Mouse (Mus musculus) frontal cortex, postnatal 10 days (tissue): ENCODE results near the gene Ociad2.

Experiments
- DNase-seq, 2 experiments: peaks; one replicate each; pipeline ENCODE4 v3.0.0; 2022; ENCODE audit warnings: low spot score in 2 of 2, mixed read lengths in 1 of 2

Ociad2 gene

DNA sequence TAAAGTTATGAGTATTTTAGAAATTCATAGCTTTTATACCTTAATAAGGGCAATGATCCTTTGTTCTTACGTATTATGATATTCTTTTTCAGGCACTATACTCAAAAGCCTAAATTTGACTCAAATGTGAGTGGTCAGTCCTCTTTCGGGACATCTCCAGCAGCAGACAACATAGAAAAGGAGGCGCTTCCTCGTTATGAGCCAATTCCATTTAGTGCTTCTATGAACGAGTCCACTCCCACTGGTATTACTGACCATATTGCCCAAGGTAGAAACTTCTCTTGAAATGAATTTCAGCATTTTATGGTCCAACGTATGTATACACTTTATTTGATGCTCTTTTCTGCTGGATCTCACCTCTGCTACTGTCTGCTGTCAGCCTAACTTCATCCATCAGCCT lies 34.3 kb downstream of the Ociad2 start:
- no peak for DNase-seq

DNA sequence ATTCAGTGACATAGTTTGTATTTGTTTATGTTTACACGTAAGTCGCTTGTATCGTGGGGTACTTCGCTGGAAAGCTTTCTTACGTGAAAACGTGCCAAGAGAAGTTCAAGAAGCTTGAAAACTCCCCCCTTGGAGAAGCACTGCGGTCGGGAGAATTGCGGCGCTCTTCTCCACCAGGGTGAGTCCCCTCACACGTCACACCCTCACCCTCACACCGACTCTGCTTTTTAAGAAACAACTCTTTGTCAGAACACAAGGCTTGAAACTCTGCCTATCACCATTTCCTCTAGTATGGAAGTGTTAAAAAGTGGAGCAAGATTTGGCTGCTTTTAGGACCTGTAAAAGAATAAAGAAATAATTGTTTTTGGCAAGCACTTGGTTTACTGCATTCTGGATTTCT lies 36.3 kb downstream of the Ociad2 start:
- no peak for DNase-seq

DNA sequence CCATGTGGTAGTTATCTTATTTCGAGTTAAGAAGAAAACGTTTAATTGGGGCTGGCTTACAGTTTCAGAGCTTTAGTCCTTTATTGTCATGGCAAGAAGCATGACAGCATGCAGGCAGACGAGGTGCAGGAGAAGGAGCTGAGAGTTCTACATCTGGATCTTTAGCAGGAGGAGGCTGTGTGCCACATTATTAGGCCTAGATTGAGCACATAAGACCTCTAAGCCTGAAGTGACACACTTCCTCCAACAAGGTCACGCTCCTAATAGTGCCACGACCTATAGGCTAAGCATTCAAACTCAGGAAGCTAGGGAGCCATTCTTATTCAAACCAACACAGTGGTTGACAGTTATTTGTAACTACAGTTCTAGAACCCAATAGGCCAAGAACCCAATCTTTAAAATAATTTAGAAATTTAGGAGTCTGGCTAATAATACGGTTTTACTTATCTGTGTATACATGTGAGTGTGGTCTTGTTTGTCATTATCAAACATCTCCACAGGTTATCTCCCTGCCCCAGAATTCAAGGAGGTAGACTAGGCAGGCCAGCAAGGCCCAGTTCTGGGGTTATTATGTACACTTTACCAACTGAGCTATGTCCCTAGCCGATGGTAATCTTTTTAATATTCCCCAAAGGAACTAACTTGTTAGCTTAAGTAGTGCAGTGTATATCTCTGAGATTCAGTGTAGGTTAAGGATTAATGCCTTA lies 39.1 kb downstream of the Ociad2 start:
- DNase-seq, result no peak

DNA sequence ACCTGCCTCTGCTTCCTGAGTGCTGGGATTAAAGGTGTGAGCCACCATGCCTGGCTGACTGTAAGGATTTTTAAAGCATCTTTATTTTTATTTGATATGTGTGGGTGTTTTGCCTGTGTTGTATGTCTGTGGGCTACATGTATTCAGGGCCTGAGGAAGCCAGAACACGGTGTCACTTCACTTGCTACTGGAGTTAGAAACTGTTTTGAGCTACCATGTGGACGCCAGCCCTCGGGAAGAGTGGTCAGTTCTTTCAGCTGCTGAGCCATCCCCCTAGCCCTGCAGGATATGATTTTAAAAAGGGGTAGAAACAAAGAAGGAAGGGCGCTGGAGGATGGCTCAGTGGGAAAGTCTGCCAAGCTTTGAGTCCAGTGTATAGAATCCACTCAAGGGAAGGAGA lies 44.9 kb downstream of the Ociad2 start:
- DNase-seq, result no peak

DNA sequence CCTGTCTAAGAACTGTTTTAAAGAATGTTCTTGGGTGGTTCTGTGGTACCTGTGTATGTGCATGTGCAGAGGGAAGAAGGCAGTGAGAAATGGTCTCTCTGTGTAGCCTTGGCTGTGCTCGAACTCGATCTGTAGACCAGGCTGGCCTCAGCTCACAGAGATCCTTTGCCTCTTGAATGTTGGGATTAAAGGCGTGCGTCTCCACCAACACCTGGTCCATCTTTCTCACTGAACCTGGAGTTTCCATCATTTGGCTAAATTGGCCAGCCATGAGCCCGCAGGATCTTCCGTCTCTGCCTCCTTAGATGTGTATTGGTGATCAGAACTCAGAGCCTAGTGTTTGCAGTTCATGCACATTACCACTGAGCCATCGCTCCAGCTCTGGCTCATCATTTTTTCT lies 45.8 kb downstream of the Ociad2 start:
- DNase-seq, result no peak

DNA sequence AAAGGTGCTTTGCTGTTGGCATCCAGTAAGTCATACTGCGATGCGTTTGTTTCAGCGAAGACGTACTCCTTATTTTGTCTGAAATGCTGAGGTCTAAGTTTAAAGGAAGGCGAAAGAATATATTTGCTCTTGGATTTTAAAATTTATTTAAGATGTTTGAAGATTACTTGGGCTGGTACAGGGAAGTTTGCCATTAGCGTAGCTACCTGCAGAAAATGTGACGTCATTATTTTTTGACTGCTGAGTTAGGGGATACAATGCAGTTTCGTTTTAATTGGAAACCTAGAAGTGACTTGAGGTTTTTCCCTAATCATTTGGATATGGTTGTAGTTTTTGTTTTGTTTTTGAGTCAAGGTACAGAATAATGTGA lies 47.4 kb downstream of the Ociad2 start:
- no peak for DNase-seq

DNA sequence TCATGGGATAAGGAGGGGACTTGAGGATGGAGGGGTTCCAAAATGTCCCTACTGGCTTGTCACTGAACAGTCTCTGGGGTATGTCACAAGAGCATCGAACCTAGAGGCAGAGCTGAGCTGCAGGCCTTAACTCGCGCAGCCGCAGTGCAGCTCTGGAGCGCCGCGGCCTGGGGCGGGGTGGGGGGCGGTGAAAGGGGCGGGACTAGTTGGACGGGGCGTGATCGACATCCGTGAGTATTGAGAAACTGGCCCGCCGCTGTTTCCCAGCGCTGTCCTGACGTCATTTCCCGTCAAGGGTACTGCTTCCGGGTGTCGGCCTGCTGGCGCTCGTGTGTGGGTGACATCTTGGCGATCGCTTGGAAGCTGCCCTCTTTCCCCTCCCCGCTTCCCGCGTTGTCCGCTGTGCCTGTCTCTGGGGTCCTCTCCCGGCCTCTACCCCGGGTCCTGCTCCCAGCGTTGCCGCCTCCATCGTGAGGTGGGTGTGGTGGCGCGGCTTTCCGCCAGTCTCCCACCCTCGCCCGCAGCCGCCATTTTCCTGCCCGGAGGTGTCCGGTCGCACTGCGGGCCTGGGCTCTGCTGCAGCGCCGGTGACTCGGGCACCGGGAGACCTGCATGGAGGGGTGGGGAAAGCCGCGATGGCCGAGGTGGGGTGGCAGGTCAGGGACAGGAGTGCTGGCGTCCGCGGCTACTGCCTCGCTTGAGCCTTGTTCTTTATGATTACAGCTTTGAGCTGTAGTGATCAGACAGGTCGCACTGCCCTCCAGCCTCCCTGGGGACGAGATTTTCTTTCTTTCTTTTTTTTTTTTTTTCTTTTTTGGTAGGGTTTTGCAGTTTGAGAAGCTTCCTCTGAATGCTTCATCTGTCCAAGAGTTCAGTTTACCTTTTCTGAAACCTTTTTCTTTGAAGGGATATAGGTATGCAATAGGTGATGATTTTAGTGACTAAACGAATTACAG lies 48.0 kb downstream of the Ociad2 start, which contains the start of gene Ociad1:
Gene Ociad1 (plus strand): TSS at position 283 of the 956 bp plus-strand sequence.
- DNase-seq, result peak; percentile 91 to 94

DNA sequence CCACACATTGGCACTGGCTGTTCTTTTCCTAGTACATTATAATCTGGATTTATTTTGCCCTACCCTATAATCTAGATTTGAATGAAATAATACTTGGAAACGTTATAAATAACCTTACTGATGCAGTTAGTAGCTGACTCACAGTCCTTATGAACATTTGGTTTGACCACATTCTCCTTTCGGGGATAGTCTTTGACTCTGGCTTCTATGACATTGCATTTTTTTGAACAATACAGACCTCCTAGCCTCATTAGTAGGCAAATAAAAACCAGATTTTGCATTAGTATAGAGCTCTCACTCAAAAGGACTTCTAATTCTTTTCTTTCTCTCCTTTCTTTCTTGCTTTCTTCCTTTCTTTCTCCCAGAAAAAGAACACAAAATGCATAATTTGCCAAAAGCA lies 50.9 kb downstream of the Ociad2 start:
- no peak for DNase-seq

DNA sequence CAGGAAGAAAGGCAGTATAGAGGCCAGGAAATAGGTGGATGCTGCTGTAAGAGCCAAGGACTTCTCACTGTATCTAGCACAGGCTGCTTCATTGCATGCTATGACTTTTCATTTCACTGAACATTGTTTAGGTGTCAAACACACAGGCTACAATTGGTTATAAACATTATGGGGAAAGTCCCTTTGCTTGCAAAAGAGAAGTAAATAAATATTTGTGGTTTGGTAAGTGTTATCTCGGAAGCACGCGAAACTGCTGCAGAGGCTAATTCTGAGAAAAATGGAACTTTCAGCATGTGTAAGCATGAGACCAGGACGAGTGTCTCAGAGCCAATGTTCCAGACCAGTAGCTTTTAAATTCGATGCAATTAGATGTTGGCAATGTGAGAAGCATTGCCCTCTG lies 54.2 kb downstream of the Ociad2 start:
- DNase-seq, result no peak

DNA sequence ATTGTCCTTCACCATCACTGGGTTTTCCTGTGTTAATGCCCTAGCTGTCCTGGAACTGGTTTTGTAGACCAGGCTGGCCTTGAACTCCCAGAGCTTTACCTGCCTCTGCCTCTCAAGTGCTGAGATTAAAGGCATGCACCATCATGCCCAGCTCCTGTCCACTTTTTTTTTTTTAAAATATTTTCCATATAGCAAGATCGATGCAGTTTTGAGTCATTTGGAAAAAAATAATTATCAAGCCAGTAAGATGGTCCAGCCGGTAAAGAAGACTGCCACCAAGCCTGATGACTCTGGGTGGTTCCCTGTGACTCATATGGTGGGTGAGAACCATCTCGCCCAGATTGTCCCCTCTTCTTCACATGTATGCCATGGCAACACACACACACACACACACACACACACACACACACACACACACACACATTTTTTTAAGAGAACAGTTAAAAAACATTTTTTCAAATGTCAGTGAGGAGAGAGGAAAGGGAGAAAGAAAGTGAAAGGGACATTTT lies 55.3 kb downstream of the Ociad2 start:
- no peak for DNase-seq

DNA sequence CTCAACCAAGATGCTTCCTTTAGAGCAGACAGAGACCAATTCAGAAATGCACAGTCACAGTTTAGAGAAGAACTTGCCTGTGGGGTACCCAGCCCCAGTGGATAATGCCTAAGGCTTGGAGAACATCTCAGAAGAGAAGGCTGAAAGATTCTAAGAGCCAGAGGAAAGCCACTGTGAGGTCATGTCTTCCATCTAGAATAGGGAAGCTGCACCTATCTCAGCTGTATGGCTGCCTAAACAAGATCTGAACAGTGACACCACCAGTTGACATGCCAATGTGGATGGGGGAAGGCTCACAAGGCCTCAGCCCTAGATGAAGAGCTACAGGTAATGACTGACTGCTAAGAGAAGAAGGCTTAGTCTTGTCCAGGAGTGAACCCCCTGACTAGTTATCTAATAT lies 56.8 kb downstream of the Ociad2 start:
- no peak for DNase-seq

DNA sequence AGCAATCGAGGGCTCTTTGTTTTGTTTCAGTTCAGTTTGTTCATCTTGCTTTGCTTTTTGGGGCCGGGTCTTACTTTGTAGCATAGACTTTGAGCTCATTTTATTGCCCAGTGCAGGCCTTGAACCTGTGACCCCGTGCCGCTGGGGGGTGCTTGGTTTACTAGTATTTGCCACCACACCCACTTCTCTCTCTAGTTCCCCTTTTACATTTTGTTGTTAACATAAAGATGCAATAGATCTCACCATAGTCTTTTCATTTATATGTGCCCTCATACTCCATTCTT lies 60.3 kb downstream of the Ociad2 start:
- no peak for DNase-seq

DNA sequence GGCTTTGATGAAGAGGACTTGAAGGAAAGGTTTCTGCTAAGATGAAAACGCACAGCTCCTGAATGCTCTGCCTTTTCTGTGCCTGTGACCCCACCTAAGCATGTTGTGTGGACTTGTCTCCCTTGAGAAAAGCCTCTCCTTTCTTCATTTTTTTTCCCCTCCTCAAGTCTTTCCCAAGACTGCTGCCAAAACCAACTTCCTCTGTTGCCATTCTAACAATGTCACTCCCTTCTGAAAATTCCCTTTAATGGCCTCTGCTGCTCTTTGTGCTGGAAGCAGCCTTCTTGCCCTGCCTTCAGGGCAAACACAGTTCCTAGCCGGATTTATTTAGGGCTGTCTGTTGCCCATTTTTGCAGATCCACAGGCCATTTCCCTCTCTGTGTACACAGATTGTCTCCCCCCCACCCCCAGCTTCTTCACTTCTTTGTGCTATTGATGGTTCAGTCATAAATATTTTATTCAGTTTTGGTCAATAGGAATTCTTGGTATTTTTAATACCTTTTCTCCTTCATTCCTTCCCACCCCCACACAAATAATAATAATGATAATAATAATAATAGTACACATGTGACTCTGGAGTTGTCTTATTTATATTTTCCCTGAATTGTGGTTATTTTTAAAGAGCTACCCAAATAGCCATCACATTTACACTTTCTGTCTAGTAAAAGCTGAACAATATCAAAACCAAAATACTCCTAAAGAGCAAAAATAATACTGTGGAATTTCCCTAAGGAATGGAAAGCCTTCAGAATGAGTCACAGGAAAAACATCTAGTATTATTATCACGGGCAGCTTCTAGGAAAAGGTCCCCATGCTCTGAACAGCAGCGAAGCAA lies 60.9 kb downstream of the Ociad2 start:
- no peak for DNase-seq

DNA sequence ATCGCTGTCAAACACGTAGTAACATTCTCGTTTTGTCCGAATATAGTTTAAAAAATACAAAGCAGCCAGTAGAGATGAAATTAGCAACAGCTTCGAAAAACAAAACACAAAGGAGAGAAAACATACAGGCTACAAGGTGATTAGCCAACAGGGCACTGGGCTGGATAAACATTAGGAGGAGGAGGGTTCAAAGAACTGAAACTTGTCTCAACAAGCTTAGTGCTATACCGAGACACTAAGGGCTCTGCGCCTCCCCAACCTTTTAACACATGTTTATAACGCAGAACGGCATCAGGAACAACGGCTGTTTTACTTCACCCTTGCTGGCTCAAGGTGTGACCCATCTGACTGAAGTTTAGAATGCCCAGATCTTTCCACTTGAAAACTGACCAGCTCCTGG lies 61.6 kb downstream of the Ociad2 start:
- no peak for DNase-seq

DNA sequence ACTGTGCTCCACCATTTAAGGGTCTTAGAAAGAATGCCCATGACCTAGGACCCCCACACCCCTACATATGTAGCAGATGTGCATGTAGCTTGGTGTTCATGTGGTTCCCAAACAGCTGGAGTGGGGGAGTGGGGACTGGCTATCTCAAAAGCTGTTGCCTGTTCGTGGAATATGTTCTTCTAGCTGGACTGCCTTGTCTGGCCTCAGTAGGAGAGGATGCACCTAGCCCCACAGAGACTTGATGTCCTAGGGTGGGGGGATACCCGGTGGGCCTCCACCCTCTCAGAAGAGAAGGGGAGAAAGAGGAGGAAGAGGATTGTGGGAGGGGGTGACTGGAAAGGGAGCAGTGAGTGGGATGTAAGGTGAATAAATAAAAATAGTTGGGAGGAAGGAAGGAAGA lies 65.9 kb downstream of the Ociad2 start:
- no peak for DNase-seq

DNA sequence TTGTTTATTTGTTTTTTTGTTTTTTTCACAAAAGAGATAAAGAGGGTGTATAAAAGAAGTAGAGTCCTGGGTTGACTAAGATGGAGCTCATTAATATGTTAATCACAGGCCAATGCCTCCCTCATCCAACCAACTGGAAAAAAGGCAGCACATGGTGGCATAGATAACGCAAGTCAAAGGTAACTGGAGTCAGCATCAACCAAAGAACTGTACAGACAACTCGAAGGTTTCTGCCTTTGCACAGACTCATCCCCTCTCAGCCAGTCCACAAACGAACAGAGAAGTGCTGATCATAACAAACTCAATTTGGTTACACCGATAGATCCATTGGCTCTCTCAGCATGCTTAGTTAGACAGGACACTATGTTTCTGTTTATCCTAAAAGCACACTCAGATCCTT lies 67.7 kb downstream of the Ociad2 start:
- DNase-seq, result no peak
